Mouse (Mus musculus): ENCODE data around the gene Galk2.

Galk2 gene

GRCm38 (mm10) chr2:125858521-125859280, at the start of gene Galk2, which contains the start of gene Cops2:
Gene Galk2, plus strand, starts transcription at chr2:125859109.
Gene Cops2, minus strand, starts transcription at chr2:125859139.
- peak; percentile 85 to 90 for DNase-seq

GRCm38 (mm10) chr2:125809551-125809950, 49.4 kb upstream of the Galk2 start:
- no peak for DNase-seq

GRCm38 (mm10) chr2:125811332-125811731, 47.6 kb upstream of the Galk2 start:
- no peak for DNase-seq

- DNase-seq: no peak
Observed at GRCm38 (mm10) chr2:125813972-125814595, 44.8 kb upstream of the Galk2 start.

- no peak for DNase-seq
Observed at GRCm38 (mm10) chr2:125820397-125820796, 38.5 kb upstream of the Galk2 start.

- no peak for DNase-seq
Observed at GRCm38 (mm10) chr2:125826201-125826600, 32.7 kb upstream of the Galk2 start.

GRCm38 (mm10) chr2:125827898-125828297, 31.0 kb upstream of the Galk2 start:
- no peak for DNase-seq

- no peak for DNase-seq
Observed at GRCm38 (mm10) chr2:125829924-125830323, 29.0 kb upstream of the Galk2 start.

GRCm38 (mm10) chr2:125838091-125838490, 20.8 kb upstream of the Galk2 start:
- no peak for DNase-seq

GRCm38 (mm10) chr2:125838708-125839284, 20.1 kb upstream of the Galk2 start:
- DNase-seq: no peak

- DNase-seq: no peak
Observed at GRCm38 (mm10) chr2:125851237-125851636, 7.7 kb upstream of the Galk2 start.

- DNase-seq: no peak
Observed at GRCm38 (mm10) chr2:125857707-125858106, 1.2 kb upstream of the Galk2 start.

GRCm38 (mm10) chr2:125863799-125864198, 4.9 kb downstream of the Galk2 start:
- no peak for DNase-seq

GRCm38 (mm10) chr2:125864551-125864950, 5.6 kb downstream of the Galk2 start:
- no peak for DNase-seq

- DNase-seq: no peak
Observed at GRCm38 (mm10) chr2:125865585-125865984, 6.7 kb downstream of the Galk2 start.

- DNase-seq: peak; percentile 55 to 63
Observed at GRCm38 (mm10) chr2:125866058-125866740, 7.3 kb downstream of the Galk2 start.

GRCm38 (mm10) chr2:125868301-125868700, 9.4 kb downstream of the Galk2 start:
- no peak for DNase-seq

GRCm38 (mm10) chr2:125870159-125870558, 11.2 kb downstream of the Galk2 start:
- no peak for DNase-seq

GRCm38 (mm10) chr2:125885891-125886576, 27.1 kb downstream of the Galk2 start:
- DNase-seq: no peak

GRCm38 (mm10) chr2:125893096-125893495, 34.2 kb downstream of the Galk2 start:
- no peak for DNase-seq

- DNase-seq: no peak
Observed at GRCm38 (mm10) chr2:125895099-125895498, 36.2 kb downstream of the Galk2 start.

- DNase-seq: no peak
Observed at GRCm38 (mm10) chr2:125896355-125896754, 37.4 kb downstream of the Galk2 start.

Measured in thymus, adult 18-20 months (tissue).